Mouse (Mus musculus) hindbrain, embryonic 16.5 days (tissue): Measurements from ENCODE around the gene Bicra. TPM values are rescaled to one million over a fixed set of nuclear protein-coding genes. Genes with fewer than 3 reads are reported as not detected.

Experiments used
- ATAC-seq: fragments of 200-750 bp; cut with Nextera tagmentation; 2 replicates; pipeline ENCODE4 v1.8.0; 2017; ENCODE audit warnings: moderate TSS enrichment, moderate library complexity
- H3K27ac ChIP-seq: fragments of 300-500 bp; sonication (generic); 2 replicates; pipeline ENCODE4 v1.5.1; 2014; ENCODE audit warnings: low read depth, mild to moderate bottlenecking, control low read depth, low read length, moderate library complexity
- H3K27me3 ChIP-seq: fragments of 300-500 bp; sonication (generic); replicated peaks from 2 replicates; pipeline ENCODE4 v1.6.1; 2014; ENCODE audit warnings: low read length; ENCODE audit not compliant: control insufficient read depth, insufficient read depth
- H3K36me3 ChIP-seq: fragments of 300-500 bp; sonication (generic); 2 replicates; pipeline ENCODE4 v1.6.1; 2014; ENCODE audit warnings: mild to moderate bottlenecking, low read length, moderate library complexity, mixed read lengths; ENCODE audit not compliant: control insufficient read depth, insufficient read depth
- H3K4me1 ChIP-seq: fragments of 300-500 bp; sonication (generic); 2 replicates; pipeline ENCODE4 v1.6.1; 2014; ENCODE audit warnings: low read depth, low read length; ENCODE audit not compliant: control insufficient read depth, insufficient read depth
- H3K4me2 ChIP-seq: fragments of 300-500 bp; sonication (generic); 2 replicates; pipeline ENCODE4 v1.6.1; 2014; ENCODE audit warnings: mild to moderate bottlenecking, low read length, control low read depth, moderate library complexity
- H3K4me3 ChIP-seq: fragments of 300-500 bp; sonication (generic); 2 replicates; pipeline ENCODE4 v1.5.1; 2014; ENCODE audit warnings: mild to moderate bottlenecking, low read length, control low read depth, moderate library complexity
- H3K9ac ChIP-seq: fragments of 300-500 bp; sonication (generic); 2 replicates; pipeline ENCODE4 v1.6.1; 2014; ENCODE audit warnings: low read depth, mild to moderate bottlenecking, control low read depth, low read length, moderate library complexity
- H3K9me3 ChIP-seq: fragments of 300-500 bp; sonication (generic); 2 replicates; pipeline ENCODE4 v1.6.1; 2014; ENCODE audit warnings: mild to moderate bottlenecking, low read length, moderate library complexity; ENCODE audit not compliant: control insufficient read depth
- WGBS: fragments of 180-500 bp; shearing (Covaris S2); extraction: QIAGEN DNeasy Blood & Tissue Kit; methylation state at CpG from one replicate; pipeline ENCODE4 v1.1.7; 2014; 5-methylcytosine and 5-hydroxymethylcytosine counted together
- polyA plus RNA-seq: library from polyadenylated mRNA; unstranded; fragments of >200 nt; fragmentation: Nextera tagmentation; extraction: Ambion mirVana; gene quantifications from 2 replicates; pipeline ENCODE4 v1.2.1, GENCODE M21; 2015

The Bicra gene
- polyA plus RNA-seq, 1 experiment from 2014 or later, result 5.0 TPM

DNA sequence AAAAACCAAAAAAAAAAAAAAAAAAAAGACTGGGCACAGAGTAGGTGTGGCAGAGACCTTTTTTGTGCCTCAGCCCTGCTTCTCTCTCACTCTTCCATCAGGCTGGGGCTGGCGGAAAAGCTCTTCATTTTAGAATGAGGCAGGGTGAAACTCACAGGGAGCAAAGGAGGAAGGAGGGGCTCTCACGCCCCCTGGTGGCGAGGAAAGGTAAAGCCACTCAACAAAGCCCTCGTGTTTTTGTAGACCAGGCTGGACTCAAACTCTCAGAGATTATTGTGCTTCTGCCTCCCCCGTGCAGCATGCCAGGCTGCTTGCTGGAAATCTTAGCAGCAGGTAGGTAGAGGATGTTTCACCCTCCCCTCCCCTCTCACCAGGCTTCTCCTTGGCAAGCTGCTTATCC, 73.0 kb downstream of the Bicra start:
- no peaks in the 10 kb centered on the region for H3K27me3 ChIP-seq
- WGBS, result 57% methylated on average over 5 of the region's 5 CpGs
- H3K4me3 ChIP-seq, result no peak overlapping the region
- H3K36me3 ChIP-seq, result peaks cover 54% of the 10 kb centered on the region
- no peaks in the 10 kb centered on the region for H3K9me3 ChIP-seq
- ATAC-seq, result no peak
- no peak overlapping the region for H3K9ac ChIP-seq
- H3K27ac ChIP-seq, result no peak overlapping the region
- no peaks in the 10 kb centered on the region for H3K4me1 ChIP-seq
- H3K4me2 ChIP-seq, result no peak overlapping the region

- Histone ChIP-seq H3K4me2 (no peak overlapping the region), H3K4me1 (no peaks in the 10 kb centered on the region), H3K27me3 (no peaks in the 10 kb centered on the region), H3K4me3 (no peak overlapping the region), H3K36me3 (peaks cover 41% of the 10 kb centered on the region), H3K9ac (no peak overlapping the region), H3K27ac (no peak overlapping the region), H3K9me3 (no peaks in the 10 kb centered on the region)
- ATAC-seq, result no peak
- WGBS, result 64% methylated on average over 25 of the region's 25 CpGs
Observed at GRCm38 (mm10) chr7:15972247-15972646, 75.5 kb downstream of the Bicra start.

DNA sequence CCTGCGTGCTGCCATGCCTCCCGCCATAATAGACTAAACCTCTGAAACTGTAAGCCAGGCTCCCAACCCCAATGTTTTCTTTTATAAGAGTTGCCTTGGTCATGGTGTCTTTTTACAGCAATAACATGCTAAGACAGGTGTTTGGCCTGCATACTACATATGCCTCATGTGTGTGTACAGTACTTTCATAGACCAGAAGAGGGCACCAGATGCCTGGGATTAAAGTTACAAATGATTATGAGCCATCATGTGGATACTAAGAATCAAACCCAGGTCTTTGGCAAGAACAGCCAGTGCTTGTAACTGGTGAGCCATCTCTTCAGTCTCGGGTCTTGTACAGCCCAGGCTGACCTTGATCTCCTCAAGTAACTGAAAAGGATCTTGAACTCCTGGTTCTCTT, 78.0 kb downstream of the Bicra start:
- Histone ChIP-seq H3K9me3 (no peaks in the 10 kb centered on the region), H3K4me3 (no peak overlapping the region), H3K4me1 (no peaks in the 10 kb centered on the region), H3K27ac (no peak overlapping the region), H3K36me3 (peaks cover 31% of the 10 kb centered on the region), H3K27me3 (no peaks in the 10 kb centered on the region), H3K4me2 (no peak overlapping the region), H3K9ac (no peak overlapping the region)
- 82% methylated on average over 3 of the region's 3 CpGs for WGBS
- no peak for ATAC-seq

DNA sequence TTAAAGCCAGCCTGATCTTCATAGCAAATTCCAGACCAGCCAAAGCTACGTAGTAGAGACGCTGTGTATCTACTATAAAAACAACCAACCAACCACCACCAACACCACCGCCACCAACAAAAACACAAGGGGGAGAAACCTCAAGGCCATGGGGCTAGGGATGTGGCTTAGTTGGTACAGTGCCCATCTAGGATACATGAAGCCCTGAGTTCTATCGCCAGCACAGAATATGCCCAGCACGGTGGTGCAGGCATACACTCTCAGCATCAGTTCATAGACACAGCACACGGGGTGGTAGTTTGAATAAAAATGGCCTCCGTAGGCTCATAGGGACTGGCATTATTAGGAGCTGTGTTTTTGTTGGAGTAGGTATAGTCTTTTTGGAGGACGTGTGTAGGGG, 79.4 kb downstream of the Bicra start:
- no peak for ATAC-seq
- no peaks in the 10 kb centered on the region for H3K27me3 ChIP-seq
- no peak overlapping the region for H3K9ac ChIP-seq
- no peaks in the 10 kb centered on the region for H3K4me1 ChIP-seq
- no peaks in the 10 kb centered on the region for H3K9me3 ChIP-seq
- H3K4me3 ChIP-seq, result no peak overlapping the region
- WGBS, result 88% methylated on average over 8 of the region's 8 CpGs
- H3K4me2 ChIP-seq, result no peak overlapping the region
- peaks cover 25% of the 10 kb centered on the region for H3K36me3 ChIP-seq
- H3K27ac ChIP-seq, result no peak overlapping the region

GRCm38 (mm10) chr7:15967312-15967711, 80.4 kb downstream of the Bicra start, which contains the start of gene Ehd2:
Ehd2 (minus strand) TSS chr7:15967567.
- Histone ChIP-seq H3K27me3 (no peaks in the 10 kb centered on the region), H3K4me3 (peak within 1 kb of the TSS; percentile 36), H3K36me3 (peaks cover 15% of the 10 kb centered on the region), H3K4me1 (peaks cover 9% of the 10 kb centered on the region), H3K4me2 (peak within 1 kb of the TSS; percentile 55), H3K27ac (no peak within 1 kb of the TSS), H3K9me3 (no peaks in the 10 kb centered on the region), H3K9ac (peak within 1 kb of the TSS; percentile 58)
- WGBS, result 0% methylated on average over 19 of the region's 22 CpGs
- ATAC-seq, result peak; percentile 78

GRCm38 (mm10) chr7:15966489-15966888, 81.2 kb downstream of the Bicra start:
- Histone ChIP-seq H3K27ac (no peak overlapping the region), H3K36me3 (peaks cover 7% of the 10 kb centered on the region), H3K4me3 (no peak overlapping the region), H3K9ac (no peak overlapping the region), H3K4me2 (peak overlapping the region; percentile 55), H3K9me3 (no peaks in the 10 kb centered on the region), H3K4me1 (peaks cover 14% of the 10 kb centered on the region), H3K27me3 (no peaks in the 10 kb centered on the region)
- WGBS, result 84% methylated on average over 3 of the region's 3 CpGs
- ATAC-seq, result no peak

DNA sequence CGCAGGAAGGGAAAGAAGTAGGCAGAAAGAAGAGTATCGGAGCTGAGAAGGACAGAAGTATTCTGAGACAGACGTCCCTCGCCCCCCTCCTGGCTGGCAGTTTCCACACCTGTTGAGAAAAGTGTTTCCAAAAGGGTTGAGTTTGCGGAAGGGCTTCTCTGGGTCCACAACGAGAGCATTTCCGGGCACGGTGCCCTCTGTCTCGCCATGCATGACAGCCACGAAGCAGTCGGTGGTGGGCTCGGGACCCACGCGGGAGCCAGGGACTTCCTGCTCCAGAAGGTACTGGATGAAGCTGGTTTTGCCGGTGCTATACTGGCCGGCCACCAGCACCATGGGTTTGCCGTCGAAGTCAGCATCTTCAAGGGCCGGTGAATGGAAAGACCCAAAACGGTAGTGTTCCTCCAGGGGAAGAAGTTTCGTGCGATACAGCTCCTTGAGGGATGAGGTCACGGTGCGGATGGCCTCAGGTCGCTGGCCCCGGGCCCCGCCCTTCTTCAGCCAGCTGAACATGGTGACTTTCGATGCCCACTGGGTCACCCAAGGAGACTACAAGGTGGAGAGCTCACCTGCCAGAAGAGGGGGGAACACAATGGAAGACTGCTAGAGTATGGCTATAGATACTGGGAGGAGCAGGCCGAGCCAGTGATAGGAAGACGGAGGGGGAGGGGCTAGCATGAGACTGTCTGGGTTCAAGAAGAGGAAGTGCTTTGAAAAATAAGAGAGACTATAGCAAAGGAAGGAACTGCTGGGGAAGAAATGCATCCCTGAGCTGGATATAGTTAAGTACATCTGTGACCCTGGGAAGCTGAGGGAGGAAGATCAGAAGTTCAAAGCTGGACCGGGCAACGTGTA, 83.7 kb downstream of the Bicra start:
- no peak for ATAC-seq
- Histone ChIP-seq H3K27me3 (no peaks in the 10 kb centered on the region), H3K4me2 (no peak overlapping the region), H3K27ac (no peak overlapping the region), H3K36me3 (no peaks in the 10 kb centered on the region), H3K4me3 (no peak overlapping the region), H3K9me3 (no peaks in the 10 kb centered on the region), H3K4me1 (peaks cover 14% of the 10 kb centered on the region), H3K9ac (no peak overlapping the region)
- 85% methylated on average over 32 of the region's 32 CpGs for WGBS

DNA sequence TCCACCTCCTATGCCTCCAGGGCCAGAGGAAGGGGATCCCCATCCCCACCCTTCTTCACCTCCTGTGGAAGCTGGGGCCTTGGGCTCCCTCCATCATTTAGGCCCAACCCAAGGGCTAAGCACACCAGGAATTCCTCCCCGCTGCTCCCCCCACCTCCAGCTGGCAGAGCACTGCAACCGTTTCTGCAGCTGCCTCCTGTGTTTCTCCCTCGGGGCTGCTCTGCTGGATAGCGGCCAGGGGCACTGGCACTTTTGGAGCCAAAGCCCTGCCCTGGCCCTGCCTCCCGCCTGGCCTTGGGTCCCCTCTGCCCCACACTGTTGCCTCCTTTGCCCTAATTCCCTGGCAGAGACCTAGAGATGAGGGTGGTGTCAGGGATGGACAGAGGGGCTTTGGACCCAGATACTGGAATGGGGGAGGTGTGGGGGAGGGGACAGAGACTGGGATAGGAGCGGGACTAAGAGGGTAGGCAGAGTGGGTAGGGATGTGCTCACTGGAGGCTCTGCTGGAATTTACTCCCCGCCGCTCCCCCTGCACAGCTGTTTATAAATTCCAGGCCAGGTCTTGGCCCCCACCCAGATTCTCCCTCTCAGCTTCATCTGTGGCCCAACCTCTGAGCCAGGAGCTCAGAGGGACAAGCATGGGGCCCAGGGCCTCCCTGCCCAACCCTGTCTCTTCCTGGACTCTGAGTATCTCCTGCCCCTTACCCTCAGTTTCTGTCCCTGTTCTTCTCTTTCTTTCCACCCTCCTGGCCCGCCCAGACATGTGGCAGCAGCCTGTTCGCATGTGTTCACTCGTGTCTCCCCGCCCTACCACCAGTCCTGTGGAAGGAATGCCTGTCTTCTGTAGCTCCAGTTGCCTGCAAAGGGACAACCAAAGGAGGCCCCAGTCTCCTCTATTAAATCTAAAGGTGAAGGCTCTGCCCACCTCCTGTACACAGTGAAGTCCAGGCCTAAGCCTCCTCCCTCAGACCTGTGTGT, 85.1 kb downstream of the Bicra start:
- ATAC-seq, result peak; percentile 43
- H3K9me3 ChIP-seq, result no peaks in the 10 kb centered on the region
- peak overlapping the region; percentile 15; the same call in 1 of the 2 replicates for H3K9ac ChIP-seq
- no peak overlapping the region for H3K4me2 ChIP-seq
- H3K27ac ChIP-seq, result no peak overlapping the region; the same call in 1 of the 2 replicates
- H3K27me3 ChIP-seq, result no peaks in the 10 kb centered on the region
- peaks cover 14% of the 10 kb centered on the region for H3K4me1 ChIP-seq
- H3K4me3 ChIP-seq, result no peak overlapping the region
- H3K36me3 ChIP-seq, result no peaks in the 10 kb centered on the region
- WGBS, result 40% methylated on average over 12 of the region's 12 CpGs

DNA sequence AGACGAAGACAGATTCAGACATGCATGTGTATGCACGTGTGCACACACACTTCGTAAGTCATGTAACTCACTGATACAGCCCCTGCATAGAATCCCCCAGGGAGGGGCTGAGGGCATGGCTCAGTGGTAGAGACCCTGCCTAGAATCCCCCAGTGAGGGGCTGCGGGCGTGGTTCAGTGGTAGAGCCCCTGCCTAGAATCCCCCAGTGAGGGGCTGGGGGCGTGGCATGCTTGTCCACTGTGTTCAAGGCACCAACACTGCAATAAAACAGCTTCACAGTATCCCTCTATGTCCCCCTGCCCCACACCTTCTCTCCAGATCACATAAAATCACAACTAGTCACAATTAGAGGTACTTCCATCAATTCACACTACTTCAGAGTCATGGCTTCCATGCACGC, 85.9 kb downstream of the Bicra start:
- no peak for ATAC-seq
- 89% methylated on average over 7 of the region's 7 CpGs for WGBS

More for the DNA sequence above, 85.9 kb downstream of the Bicra start:
- H3K4me3 ChIP-seq, result no peak overlapping the region
- no peak overlapping the region for H3K9ac ChIP-seq
- no peaks in the 10 kb centered on the region for H3K36me3 ChIP-seq
- no peak overlapping the region for H3K27ac ChIP-seq
- H3K9me3 ChIP-seq, result no peaks in the 10 kb centered on the region
- peaks cover 14% of the 10 kb centered on the region for H3K4me1 ChIP-seq
- H3K4me2 ChIP-seq, result no peak overlapping the region
- no peaks in the 10 kb centered on the region for H3K27me3 ChIP-seq
